9 mouse cellular contexts compared by ENCODE assay signal in the genomic region with DNA sequence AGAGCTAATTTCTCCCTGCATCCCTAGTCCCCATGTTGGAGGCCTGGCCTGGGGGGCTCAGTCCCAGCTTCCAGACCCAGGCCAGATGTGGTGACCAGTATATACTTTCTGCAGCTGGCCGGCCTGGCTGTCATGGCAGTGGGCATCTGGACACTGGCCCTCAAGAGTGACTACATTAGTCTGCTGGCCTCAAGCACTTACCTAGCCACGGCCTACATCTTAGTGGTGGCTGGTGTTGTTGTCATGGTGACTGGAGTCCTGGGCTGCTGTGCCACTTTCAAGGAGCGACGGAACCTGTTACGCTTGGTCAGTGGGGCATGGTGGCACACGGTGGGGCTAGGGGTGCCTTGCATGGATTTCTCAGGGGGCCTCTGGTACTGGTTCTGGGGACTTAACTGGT. TPM values are rescaled to one million over a fixed set of nuclear protein-coding genes. Genes with fewer than 3 reads are reported as not detected.
DNase-seq lines count a peak whose midpoint lies in the region; ATAC-seq and TF ChIP-seq lines count a peak whose summit lies in the region.
"Had no signal": no experiment of that assay in that cellular context is flagged by ENCODE, and none has a peak within 500 bp of the region (broad histone marks: within the 10 kb centered on the region; RNA-seq: fewer than 3 reads in every experiment).

No protein-coding gene starts in this region.

- peaks cover 22% of the 10 kb centered on the region for H3K36me3 ChIP-seq in heart, embryonic 11.5 days (ENCODE audit: control insufficient read depth, insufficient read depth, low read length)
- H3K36me3 ChIP-seq in G1E (replicated peaks): peaks cover 49% of the 10 kb centered on the region
- H3K36me3 ChIP-seq in hindbrain, embryonic 12.5 days: peaks cover 34% of the 10 kb centered on the region
- H3K36me3 ChIP-seq in midbrain, embryonic 10.5 days: peaks cover 41% of the 10 kb centered on the region

- peak overlapping the region; percentile 73 for H3K4me3 ChIP-seq in heart, embryonic 11.5 days (ENCODE audit: low read depth, low read length)
- peak overlapping the region; percentile 78 for H3K4me3 ChIP-seq in G1E (ENCODE audit: low read depth, low read length)
- H3K4me3 ChIP-seq in hindbrain, embryonic 12.5 days: peak overlapping the region; percentile 61
- H3K4me3 ChIP-seq in midbrain, embryonic 10.5 days: peak overlapping the region; percentile 73

- peaks cover 50% of the 10 kb centered on the region for H3K4me1 ChIP-seq in heart, embryonic 11.5 days (ENCODE audit: control insufficient read depth, insufficient read depth, low read length)
- peaks cover 89% of the 10 kb centered on the region for H3K4me1 ChIP-seq in G1E (ENCODE audit: insufficient read depth, low read depth, low read length)
- peaks cover 56% of the 10 kb centered on the region for H3K4me1 ChIP-seq in hindbrain, embryonic 12.5 days
- peaks cover 69% of the 10 kb centered on the region for H3K4me1 ChIP-seq in midbrain, embryonic 10.5 days

- intact Hi-C loops in heart, postnatal 25 days (cut with DNase I): no loop called here

- peak overlapping the region; percentile 96 for H3K27ac ChIP-seq in heart, embryonic 11.5 days (ENCODE audit: low read depth, low read length)
- H3K27ac ChIP-seq in hindbrain, embryonic 12.5 days: peak overlapping the region; percentile 92
- peak overlapping the region; percentile 87 for H3K27ac ChIP-seq in midbrain, embryonic 10.5 days (replicated peaks)

- ATAC-seq in heart, embryonic 11.5 days (replicated peaks; ENCODE audit: insufficient number of reproducible peaks, low FRiP score, low TSS enrichment): no peak
- no peak for ATAC-seq in G1E (ENCODE audit: extremely low read depth, insufficient number of reproducible peaks, low FRiP score, poor library complexity, severe bottlenecking)
- no peak for ATAC-seq in hindbrain, embryonic 12.5 days (ENCODE audit: low FRiP score)

- TF ChIP-seq CTCF in G1E (IDR thresholded peaks at IDR 0.05; ENCODE audit: low read depth, low read length): no peak

- no peak for DNase-seq in heart, postnatal 25 days (ENCODE audit: low spot score)
- no peak for DNase-seq in G1E (ENCODE audit: low spot score)
- DNase-seq in midbrain, embryonic 10.5 days (ENCODE audit: low spot score): no peak
- no peak for DNase-seq in ovary, postnatal 10 days (ENCODE audit: low spot score)
- DNase-seq in right cerebral cortex, postnatal 4 days: no peak
- DNase-seq in thymus, adult 18-20 months: no peak

- 85% methylated on average over 6 of the region's 6 CpGs for WGBS in heart, embryonic 11.5 days (ENCODE audit: insufficient replicate concordance)
- WGBS in hindbrain, embryonic 12.5 days: 70% methylated on average over 6 of the region's 6 CpGs
- 64% methylated on average over 6 of the region's 6 CpGs for WGBS in midbrain, embryonic 10.5 days

- H3K9me3 ChIP-seq in heart, embryonic 11.5 days (replicated peaks; ENCODE audit: control insufficient read depth, low read length): no peaks in the 10 kb centered on the region
- no peaks in the 10 kb centered on the region for H3K9me3 ChIP-seq in G1E (replicated peaks)
- H3K9me3 ChIP-seq in hindbrain, embryonic 12.5 days (replicated peaks): no peaks in the 10 kb centered on the region
- H3K9me3 ChIP-seq in midbrain, embryonic 10.5 days (replicated peaks): no peaks in the 10 kb centered on the region

- H3K9ac ChIP-seq in heart, embryonic 11.5 days (ENCODE audit: low read depth, low read length): peak overlapping the region; percentile 87
- H3K9ac ChIP-seq in hindbrain, embryonic 12.5 days: peak overlapping the region; percentile 77

- peak overlapping the region; percentile 80 for H3K4me2 ChIP-seq in heart, embryonic 11.5 days
- peak overlapping the region; percentile 65 for H3K4me2 ChIP-seq in hindbrain, embryonic 12.5 days (replicated peaks)

- peaks cover 13% of the 10 kb centered on the region for H3K27me3 ChIP-seq in heart, embryonic 11.5 days (ENCODE audit: control insufficient read depth, insufficient read depth, low read length)
- H3K27me3 ChIP-seq in G1E (ENCODE audit: insufficient read depth, low read length): peaks cover 14% of the 10 kb centered on the region
- H3K27me3 ChIP-seq in hindbrain, embryonic 12.5 days: peaks cover 25% of the 10 kb centered on the region
- peaks cover 29% of the 10 kb centered on the region for H3K27me3 ChIP-seq in midbrain, embryonic 10.5 days (ENCODE audit: low read depth, poor library complexity, severe bottlenecking)

RNA-seq across cellular contexts. Expression of a gene that starts 2.2 kb away (rescaled TPM):
- polyA plus RNA-seq in heart, embryonic 11.5 days (2014; fragmentation: Nextera tagmentation; extraction: Ambion mirVana): 61.3 and 101 TPM in 2 replicates
- 100 to 1,000 TPM; 280 TPM for total RNA-seq in heart, postnatal 25 days (2021)
- total RNA-seq in G1E (2014; fragmentation: Nextera tagmentation) (6.4 and 13.8 TPM in 2 replicates), G1E (2017) (18.1 and 24.3 TPM in 2 replicates)
- polyA plus RNA-seq in G1E (2012): 8.0 and 13.3 TPM in 2 replicates
- 14.4 and 17.3 TPM in 2 replicates for polyA plus RNA-seq in hindbrain, embryonic 12.5 days (2016; fragmentation: Nextera tagmentation; extraction: Ambion mirVana)
- 17.3 and 17.6 TPM in 2 replicates for polyA plus RNA-seq in midbrain, embryonic 10.5 days (2016; fragmentation: Nextera tagmentation; extraction: Ambion mirVana)

RNA-seq across cellular contexts. Expression of a gene that starts 5.6 kb away (rescaled TPM):
- polyA plus RNA-seq in heart, embryonic 11.5 days (2014; fragmentation: Nextera tagmentation; extraction: Ambion mirVana): 71.5 and 72.9 TPM in 2 replicates
- total RNA-seq in heart, postnatal 25 days (2021): 10 to 100 TPM; 74.3 to 74.7 TPM
- total RNA-seq in G1E (2014; fragmentation: Nextera tagmentation) (13.0 and 18.7 TPM in 2 replicates), G1E (2017) (61.0 and 66.9 TPM in 2 replicates)
- 58.3 and 69.4 TPM in 2 replicates for polyA plus RNA-seq in G1E (2012)
- 62.0 and 69.0 TPM in 2 replicates for polyA plus RNA-seq in hindbrain, embryonic 12.5 days (2016; fragmentation: Nextera tagmentation; extraction: Ambion mirVana)
- 82.1 and 85.0 TPM in 2 replicates for polyA plus RNA-seq in midbrain, embryonic 10.5 days (2016; fragmentation: Nextera tagmentation; extraction: Ambion mirVana)

RNA-seq across cellular contexts. Expression of a gene that starts 5.7 kb away (rescaled TPM):
- polyA plus RNA-seq in heart, embryonic 11.5 days (2014; fragmentation: Nextera tagmentation; extraction: Ambion mirVana): 58.9 and 69.1 TPM in 2 replicates
- 10 to 100 TPM; 17.5 to 39.0 TPM for total RNA-seq in heart, postnatal 25 days (2021)
- total RNA-seq in G1E (2014; fragmentation: Nextera tagmentation) (13.5 and 14.6 TPM in 2 replicates), G1E (2017) (28.7 and 35.3 TPM in 2 replicates)
- polyA plus RNA-seq in G1E (2012): 15.3 and 16.2 TPM in 2 replicates
- 30.1 and 31.1 TPM in 2 replicates for polyA plus RNA-seq in hindbrain, embryonic 12.5 days (2016; fragmentation: Nextera tagmentation; extraction: Ambion mirVana)
- polyA plus RNA-seq in midbrain, embryonic 10.5 days (2016; fragmentation: Nextera tagmentation; extraction: Ambion mirVana): 33.3 and 38.7 TPM in 2 replicates

RNA-seq across cellular contexts. Expression of a gene that starts 8.5 kb away (rescaled TPM):
- 11.5 and 14.3 TPM in 2 replicates for polyA plus RNA-seq in heart, embryonic 11.5 days (2014; fragmentation: Nextera tagmentation; extraction: Ambion mirVana)
- 10 to 100 TPM; 19.7 to 23.1 TPM for total RNA-seq in heart, postnatal 25 days (2021)
- total RNA-seq in G1E (2014; fragmentation: Nextera tagmentation) (not detected in 2 replicates), G1E (2017) (0.44 TPM in 1 of 2 replicates, not detected in the other)
- polyA plus RNA-seq in G1E (2012): not detected in 2 replicates
- polyA plus RNA-seq in hindbrain, embryonic 12.5 days (2016; fragmentation: Nextera tagmentation; extraction: Ambion mirVana): 7.7 and 8.9 TPM in 2 replicates
- polyA plus RNA-seq in midbrain, embryonic 10.5 days (2016; fragmentation: Nextera tagmentation; extraction: Ambion mirVana): 4.1 and 6.9 TPM in 2 replicates
- total RNA-seq: monocyte, adult 5-6 weeks had no signal

RNA-seq across cellular contexts. Expression of a gene that starts 14.4 kb away (rescaled TPM):
- polyA plus RNA-seq in heart, embryonic 11.5 days (2014; fragmentation: Nextera tagmentation; extraction: Ambion mirVana): 28.7 and 35.3 TPM in 2 replicates
- 100 to 1,000 TPM; 409 to 426 TPM for total RNA-seq in heart, postnatal 25 days (2021)
- total RNA-seq in G1E (2014; fragmentation: Nextera tagmentation) (23.6 and 26.7 TPM in 2 replicates), G1E (2017) (7.1 and 9.9 TPM in 2 replicates)
- 49.9 and 50.5 TPM in 2 replicates for polyA plus RNA-seq in G1E (2012)
- polyA plus RNA-seq in hindbrain, embryonic 12.5 days (2016; fragmentation: Nextera tagmentation; extraction: Ambion mirVana): 16.2 and 19.1 TPM in 2 replicates
- polyA plus RNA-seq in midbrain, embryonic 10.5 days (2016; fragmentation: Nextera tagmentation; extraction: Ambion mirVana): 15.2 and 17.5 TPM in 2 replicates
